Mouse (Mus musculus) embryonic fibroblast, embryonic 13.5 days (primary cell): ENCODE data around the gene Arntl. TPM values are rescaled to one million over a fixed set of nuclear protein-coding genes. Genes with fewer than 3 reads are reported as not detected.

ENCODE experiments used
- H3K27ac ChIP-seq: 2 replicates; pipeline ENCODE4 v1.5.1; 2012; ENCODE audit warnings: low read length, control low read depth, inconsistent platforms; ENCODE audit not compliant: insufficient read depth
- H3K4me1 ChIP-seq: 2 replicates; pipeline ENCODE4 v1.6.1; 2011; ENCODE audit warnings: low read length; ENCODE audit not compliant: control insufficient read depth, insufficient read depth
- H3K4me3 ChIP-seq: 2 replicates; pipeline ENCODE4 v1.5.1; 2011; ENCODE audit warnings: mild to moderate bottlenecking, control low read depth, low read length; ENCODE audit not compliant: insufficient read depth
- CTCF ChIP-seq: IDR thresholded peaks from 2 replicates; pipeline ENCODE4 v1.5.1; 2011; ENCODE audit warnings: mild to moderate bottlenecking, control low read depth, low read length, moderate library complexity, borderline replicate concordance; ENCODE audit not compliant: insufficient read depth
- POLR2A ChIP-seq: IDR thresholded peaks from 2 replicates; pipeline ENCODE4 v1.6.1; 2011; ENCODE audit warnings: low read depth, mild to moderate bottlenecking, control low read depth, low read length, moderate library complexity
- polyA plus RNA-seq: library from polyadenylated mRNA; stranded (reverse); fragments of >200 nt; gene quantifications from 2 replicates; pipeline ENCODE4 v1.2.4, GENCODE M21; 2011; ENCODE audit warnings: low read depth; ENCODE audit not compliant: missing spikeins, insufficient read length

Gene Arntl
- polyA plus RNA-seq, 1 experiment: 24.4 TPM

- Histone ChIP-seq H3K4me3 (no peak overlapping the region), H3K4me1 (no peaks in the 10 kb centered on the region; the same call in 1 of the 2 replicates), H3K27ac (no peak overlapping the region)
- no peak for TF ChIP-seq CTCF
- no peak for TF ChIP-seq POLR2A
Measured at GRCm38 (mm10) chr7:113224620-113225019, 17.4 kb downstream of the Arntl start.

GRCm38 (mm10) chr7:113228498-113228897, 21.2 kb downstream of the Arntl start:
- Histone ChIP-seq H3K27ac (no peak overlapping the region), H3K4me3 (no peak overlapping the region), H3K4me1 (no peaks in the 10 kb centered on the region)
- TF ChIP-seq CTCF (no peak), POLR2A (no peak)

- Histone ChIP-seq H3K27ac (no peak overlapping the region), H3K4me3 (no peak overlapping the region)
- TF ChIP-seq POLR2A (no peak), CTCF (no peak)
Measured at GRCm38 (mm10) chr7:113236135-113236534, 28.9 kb downstream of the Arntl start.

GRCm38 (mm10) chr7:113238365-113238764, 31.1 kb downstream of the Arntl start:
- peaks cover 12% of the 10 kb centered on the region; the same call in 1 of the 2 replicates for H3K4me1 ChIP-seq
- no peak overlapping the region for H3K4me3 ChIP-seq
- no peak for TF ChIP-seq POLR2A
- no peak for TF ChIP-seq CTCF
- no peak overlapping the region for H3K27ac ChIP-seq

More at GRCm38 (mm10) chr7:113236135-113236534, 28.9 kb downstream of the Arntl start:
- H3K4me1 ChIP-seq: peaks cover 2% of the 10 kb centered on the region; the same call in 1 of the 2 replicates

GRCm38 (mm10) chr7:113239448-113240130, 32.3 kb downstream of the Arntl start:
- Histone ChIP-seq H3K27ac (no peak overlapping the region), H3K4me1 (peaks cover 12% of the 10 kb centered on the region; the same call in 1 of the 2 replicates), H3K4me3 (no peak overlapping the region)
- TF ChIP-seq CTCF: no peak
- TF ChIP-seq POLR2A: no peak

- TF ChIP-seq POLR2A (no peak), CTCF (no peak)
- Histone ChIP-seq H3K4me3 (no peak overlapping the region), H3K27ac (no peak overlapping the region), H3K4me1 (peaks cover 12% of the 10 kb centered on the region; the same call in 1 of the 2 replicates)
Measured at GRCm38 (mm10) chr7:113240438-113240837, 33.2 kb downstream of the Arntl start.

GRCm38 (mm10) chr7:113241901-113242661, 34.8 kb downstream of the Arntl start:
- peaks cover 12% of the 10 kb centered on the region; the same call in 1 of the 2 replicates for H3K4me1 ChIP-seq
- TF ChIP-seq CTCF: no peak
- no peak for TF ChIP-seq POLR2A
- H3K4me3 ChIP-seq: no peak overlapping the region
- H3K27ac ChIP-seq: no peak overlapping the region

GRCm38 (mm10) chr7:113242688-113243087, 35.4 kb downstream of the Arntl start:
- H3K27ac ChIP-seq: no peak overlapping the region
- TF ChIP-seq CTCF: no peak
- TF ChIP-seq POLR2A: no peak
- no peak overlapping the region for H3K4me3 ChIP-seq
- H3K4me1 ChIP-seq: peaks cover 12% of the 10 kb centered on the region; the same call in 1 of the 2 replicates

- Histone ChIP-seq H3K4me1 (peaks cover 22% of the 10 kb centered on the region), H3K4me3 (no peak overlapping the region), H3K27ac (no peak overlapping the region)
- TF ChIP-seq CTCF: no peak
- no peak for TF ChIP-seq POLR2A
Measured at GRCm38 (mm10) chr7:113245144-113245543, 37.9 kb downstream of the Arntl start.

GRCm38 (mm10) chr7:113246512-113246911, 39.2 kb downstream of the Arntl start:
- peaks cover 18% of the 10 kb centered on the region for H3K4me1 ChIP-seq
- H3K27ac ChIP-seq: no peak overlapping the region
- H3K4me3 ChIP-seq: no peak overlapping the region
- TF ChIP-seq POLR2A: no peak
- no peak for TF ChIP-seq CTCF
